8 mouse cellular contexts compared by ENCODE assay signal in genomic region chr1:127500219-127500618, GRCm38 (mm10).
A peak's percentile ranks its signal among the peaks of the same experiment; 100 is the strongest.
DNase-seq lines count a peak whose midpoint lies in the region; ATAC-seq lines count a peak whose summit lies in the region.

No protein-coding gene starts in this region.

- 6% methylated on average over 8 of the region's 8 CpGs for WGBS in heart, embryonic 13.5 days

- ATAC-seq in heart, embryonic 13.5 days (ENCODE audit: extremely low read depth, insufficient number of reproducible peaks, low FRiP score, low TSS enrichment): no peak

- H3K4me2 ChIP-seq in heart, embryonic 13.5 days: 0 out of 2 replicates have a peak overlapping the region, but pooled peaks have one; percentile 20

- no peak overlapping the region for H3K9ac ChIP-seq in heart, embryonic 13.5 days

- H3K27ac ChIP-seq in heart, embryonic 13.5 days (replicated peaks): no peak overlapping the region

- peaks cover 15% of the 10 kb centered on the region; the same call in 1 of the 2 replicates for H3K4me1 ChIP-seq in heart, embryonic 13.5 days

- DNase-seq in CD8-positive naive resting alpha-beta T cell, adult 2 months (ENCODE audit: low read depth in 2 of 2, low spot score in 2 of 2): peak; percentile 63 to 73
- DNase-seq in adrenal gland, postnatal 25 days: peak; percentile 85
- peak; percentile 77 for DNase-seq in embryo, embryonic 9.5 days (ENCODE audit: extremely low spot score)
- peak; percentile 89 for DNase-seq in layer of hippocampus, adult 11-12 months (ENCODE audit: low spot score)
- peak; percentile 81 for DNase-seq in lung, postnatal 10 days
- peak; percentile 47 for DNase-seq in retina, adult 2 months (ENCODE audit: low read depth, low spot score)
- DNase-seq in thymus, postnatal 25 days: peak; percentile 77

- no peaks in the 10 kb centered on the region for H3K27me3 ChIP-seq in heart, embryonic 13.5 days (replicated peaks)

- no peak overlapping the region for H3K4me3 ChIP-seq in heart, embryonic 13.5 days

- H3K9me3 ChIP-seq in heart, embryonic 13.5 days: no peaks in the 10 kb centered on the region

- no peaks in the 10 kb centered on the region for H3K36me3 ChIP-seq in heart, embryonic 13.5 days
